Mouse (Mus musculus) c-Kit-positive CD71-positive TER-119-positive erythroid progenitor cells, embryonic 14.5 days (primary cell): Measurements from ENCODE around the gene Tnfaip2.

Experiments used
- DNase-seq: peaks from one replicate; pipeline ENCODE4 v3.0.0-alpha.2; 2013; ENCODE audit warnings: low spot score

Tnfaip2 gene

DNA sequence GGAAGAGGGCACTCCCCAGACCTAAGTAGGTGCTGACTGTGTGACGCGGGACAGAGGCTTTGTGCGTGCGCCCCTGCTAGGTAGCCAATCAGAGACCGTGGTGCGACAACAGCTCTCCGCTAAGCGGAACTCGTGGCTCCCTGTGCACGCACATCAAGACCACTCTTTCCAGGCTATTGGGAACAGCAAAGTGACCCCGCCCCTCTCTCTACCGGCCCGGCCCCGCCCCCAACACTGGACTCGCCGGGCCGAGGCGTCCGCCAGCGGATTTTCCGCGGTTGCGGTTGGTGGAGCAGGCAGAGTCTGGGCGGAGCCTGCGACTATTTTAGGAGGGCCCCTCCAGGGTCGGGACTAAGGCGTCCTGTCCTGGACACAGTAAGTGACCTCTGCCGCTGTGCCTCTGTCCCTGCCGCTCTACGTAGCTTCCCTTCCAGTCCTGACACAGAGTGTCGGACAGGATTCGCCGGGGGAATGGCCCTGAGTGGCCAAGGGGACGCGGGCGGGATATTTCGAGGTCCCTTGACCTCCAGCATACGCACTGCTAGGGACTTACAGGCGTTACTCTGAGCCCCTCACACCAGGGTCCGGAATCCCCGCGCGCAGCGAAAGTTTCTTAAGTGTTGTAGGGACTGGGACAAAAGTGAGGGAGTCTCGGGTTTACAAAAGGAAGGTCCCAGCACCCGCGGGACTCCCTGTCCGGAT, at the start of gene Tnfaip2:
Tnfaip2 (plus strand) TSS at position 161 of the 702 bp plus-strand sequence.
- peak; percentile 81 for DNase-seq

DNA sequence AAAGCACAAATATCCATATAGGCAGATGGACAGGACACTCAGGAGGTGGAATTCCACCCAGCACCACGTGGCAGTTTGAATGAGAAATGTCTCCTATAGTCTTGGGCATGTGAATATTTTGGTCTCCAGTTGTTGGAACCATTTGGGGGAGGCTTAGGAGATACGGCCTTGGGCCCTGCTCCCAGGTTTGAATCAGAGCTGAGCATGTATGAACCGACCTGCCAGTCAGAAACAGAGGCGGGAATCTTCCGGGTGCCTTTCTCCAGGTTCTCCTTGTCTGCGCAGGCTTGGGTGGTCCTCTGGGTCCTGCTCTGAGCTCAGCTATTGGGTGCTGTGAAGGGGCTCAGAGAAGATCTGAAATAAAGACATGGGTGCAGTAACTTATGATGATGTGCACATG, 48.3 kb upstream of the Tnfaip2 start:
- DNase-seq, result no peak

DNA sequence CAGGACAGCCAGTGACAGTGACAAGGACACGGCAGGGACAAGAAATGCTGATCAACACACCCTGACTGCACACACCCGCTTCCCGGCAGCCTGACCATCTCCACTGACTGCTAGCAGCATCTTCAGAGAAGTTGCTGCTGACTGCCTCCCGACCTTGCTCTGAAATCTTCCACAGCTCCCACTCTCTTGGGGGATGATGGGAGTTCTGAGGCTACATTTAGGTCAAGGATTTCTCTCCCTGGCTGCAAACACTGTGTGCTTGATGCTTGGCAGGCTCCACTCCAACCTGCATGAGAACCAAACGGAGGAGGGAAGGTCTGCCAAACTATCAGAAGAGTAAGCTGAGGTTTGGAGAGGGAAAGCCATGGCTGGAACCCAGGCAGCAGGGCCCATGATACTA, 45.3 kb upstream of the Tnfaip2 start:
- DNase-seq, result no peak

DNA sequence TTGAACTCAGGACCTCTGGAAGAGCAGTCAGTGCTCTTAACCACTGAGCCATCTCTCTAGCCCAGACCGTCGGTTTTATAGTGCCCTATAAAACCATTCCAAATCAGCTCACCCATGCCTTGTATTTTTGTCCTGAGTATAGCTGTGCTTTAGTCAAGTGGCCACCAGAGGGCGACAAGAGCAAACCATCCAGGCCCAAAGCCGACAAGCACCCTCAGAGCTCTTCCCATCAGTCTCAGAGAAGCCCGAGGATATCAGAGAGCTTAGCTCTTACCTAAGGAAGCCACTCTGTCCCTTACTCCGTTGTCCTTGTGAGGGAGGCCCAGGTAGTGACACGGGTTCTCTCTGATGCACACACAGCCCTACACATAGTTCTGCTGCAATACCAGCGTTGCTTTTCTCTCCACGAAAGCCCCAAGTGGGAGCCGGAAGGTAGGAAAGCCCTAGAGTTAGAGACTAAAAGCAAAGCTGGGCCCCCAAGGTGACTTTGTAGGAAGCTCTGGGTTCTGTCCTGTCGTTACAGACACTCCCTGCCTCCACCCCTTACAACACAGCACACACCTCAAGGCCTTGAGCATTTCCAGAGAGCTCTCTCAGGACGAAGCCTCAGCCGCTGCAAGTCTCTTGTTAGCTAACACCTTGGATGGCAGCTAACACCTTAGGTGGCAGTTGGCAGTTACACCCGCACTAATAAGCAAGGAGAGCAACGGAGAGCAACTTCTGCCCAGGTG, 40.6 kb upstream of the Tnfaip2 start:
- DNase-seq, result peak; percentile 68

DNA sequence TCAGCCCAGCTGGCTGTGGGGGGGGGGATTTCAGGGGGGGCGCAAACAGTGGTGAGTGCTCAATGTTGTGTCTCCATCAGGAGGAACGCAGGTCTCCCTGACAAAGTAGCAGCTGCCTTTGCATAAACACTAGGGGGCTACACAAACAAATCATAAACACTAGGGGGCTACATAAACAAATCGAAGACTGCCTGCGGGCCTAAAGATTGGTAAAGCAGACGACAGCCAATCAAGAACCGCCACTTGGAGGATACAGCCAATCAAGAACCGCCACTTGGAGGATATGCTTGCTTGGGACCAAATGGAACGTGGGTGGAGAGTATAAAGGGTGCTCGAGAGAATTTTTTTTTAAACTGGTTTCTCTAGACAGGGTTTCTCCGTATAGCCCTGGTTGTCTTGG, 37.4 kb upstream of the Tnfaip2 start:
- no peak for DNase-seq

DNA sequence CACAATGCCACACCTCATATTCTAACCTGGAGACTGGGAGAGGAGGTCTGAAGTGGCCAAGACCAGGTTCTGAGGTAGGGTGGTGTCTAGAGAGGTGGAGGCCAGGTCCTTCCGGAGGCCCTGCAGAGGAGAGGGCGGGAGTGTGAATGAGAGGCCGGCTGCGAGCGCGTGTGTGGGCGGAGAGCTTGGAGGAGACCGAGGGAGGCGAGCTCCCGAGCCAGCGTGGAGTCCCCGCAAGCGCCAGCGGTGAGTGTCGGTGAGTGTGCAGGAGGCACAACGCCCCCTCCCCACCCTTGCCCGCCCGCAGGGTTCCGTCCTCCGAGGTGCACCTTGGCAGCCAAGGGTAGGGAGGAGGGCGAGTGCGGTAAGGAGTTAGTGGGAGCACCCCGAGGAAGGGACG, 35.6 kb upstream of the Tnfaip2 start, which contains the start of gene Lbhd2:
Lbhd2 (plus strand) TSS at position 188 of the 400 bp plus-strand sequence.
- DNase-seq, result no peak

DNA sequence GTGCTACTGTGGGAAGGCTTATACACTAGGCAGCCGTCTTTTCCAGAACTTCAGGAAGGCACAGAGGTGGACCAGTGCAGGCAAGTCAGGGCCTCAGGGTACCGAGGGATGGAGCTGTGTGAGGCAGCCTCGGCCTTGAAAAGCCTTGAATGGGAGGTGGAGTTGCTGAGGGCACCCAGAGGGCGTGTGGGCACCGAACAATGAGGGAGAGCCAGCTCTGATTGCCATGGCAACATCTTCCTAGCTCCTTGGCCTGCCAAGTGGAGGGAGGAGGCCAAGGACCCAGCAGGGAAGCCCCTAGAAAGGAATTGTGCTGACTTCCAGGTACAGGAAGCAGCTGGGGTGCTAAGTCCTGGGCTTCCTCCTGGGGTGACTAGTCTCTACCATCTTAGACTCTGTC, 32.7 kb upstream of the Tnfaip2 start:
- DNase-seq, result no peak

DNA sequence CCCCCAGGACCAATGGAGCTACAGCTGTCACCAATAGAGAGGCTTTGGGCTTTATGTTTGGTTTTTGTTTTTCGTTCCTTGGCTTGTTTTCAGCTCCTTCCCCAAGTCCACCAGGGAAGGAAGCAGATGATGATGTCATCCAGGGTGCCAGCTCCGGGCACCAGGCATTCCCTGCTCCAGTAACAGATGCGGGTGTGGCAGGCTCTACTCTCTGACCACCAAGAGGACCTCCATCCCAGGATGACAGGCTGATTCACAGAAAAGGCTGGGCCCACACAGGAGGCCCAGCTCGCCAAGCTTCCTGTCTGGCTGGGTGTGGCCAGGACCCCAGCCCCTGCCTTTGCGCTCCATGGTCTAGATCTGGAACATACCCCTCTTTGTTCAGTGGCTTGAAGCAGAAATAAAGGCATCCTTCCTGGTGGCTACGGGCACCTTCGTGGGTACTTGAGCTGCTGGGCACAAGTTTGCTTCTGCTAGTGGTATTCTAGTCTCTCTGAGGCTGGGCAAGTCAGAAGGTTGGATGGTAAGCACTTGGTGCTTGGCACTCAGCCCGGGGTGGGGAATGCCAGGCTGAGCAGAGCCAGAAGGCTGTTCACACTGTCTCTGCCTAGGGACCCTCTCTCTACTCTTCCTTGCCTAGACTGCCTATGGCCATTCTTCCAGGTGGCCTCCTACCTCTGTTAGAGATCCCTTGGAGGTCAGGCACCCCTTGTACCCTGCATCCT, 30.5 kb upstream of the Tnfaip2 start:
- DNase-seq, result no peak

DNA sequence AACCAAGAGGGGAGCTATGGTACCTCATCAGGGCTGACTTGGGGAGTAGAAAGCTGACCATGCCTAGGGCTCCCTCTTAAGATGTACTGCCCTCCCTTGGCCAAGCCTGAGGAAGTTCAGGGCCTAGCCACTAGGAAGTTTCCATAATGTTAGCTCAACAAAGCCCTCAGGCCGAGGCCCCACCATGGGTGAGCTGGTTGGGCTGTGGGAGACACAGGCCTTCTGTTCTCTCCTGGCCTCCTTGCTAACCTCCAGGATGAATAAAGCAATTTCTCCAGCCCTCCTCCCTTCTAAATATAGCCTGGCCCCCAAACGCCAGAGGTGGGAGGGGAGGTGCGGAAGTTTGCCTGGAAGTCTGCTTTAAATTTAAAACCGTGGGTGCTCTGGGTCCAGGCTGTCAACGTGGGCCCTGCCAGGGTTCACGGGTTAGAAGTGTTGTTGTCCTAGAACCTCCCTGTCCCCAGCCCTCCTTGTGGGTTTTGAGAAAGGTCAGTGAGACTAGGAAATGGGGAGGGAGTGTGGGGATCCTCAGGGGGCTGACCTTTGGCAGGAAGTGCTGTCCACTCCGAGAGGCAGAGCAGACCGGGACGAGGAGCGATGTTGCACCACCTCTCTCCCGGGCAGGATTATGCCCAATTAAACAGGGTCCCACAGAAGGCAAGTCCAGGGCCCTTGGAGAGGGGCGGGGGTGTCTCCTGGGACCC, 29.5 kb upstream of the Tnfaip2 start:
- DNase-seq, result no peak

DNA sequence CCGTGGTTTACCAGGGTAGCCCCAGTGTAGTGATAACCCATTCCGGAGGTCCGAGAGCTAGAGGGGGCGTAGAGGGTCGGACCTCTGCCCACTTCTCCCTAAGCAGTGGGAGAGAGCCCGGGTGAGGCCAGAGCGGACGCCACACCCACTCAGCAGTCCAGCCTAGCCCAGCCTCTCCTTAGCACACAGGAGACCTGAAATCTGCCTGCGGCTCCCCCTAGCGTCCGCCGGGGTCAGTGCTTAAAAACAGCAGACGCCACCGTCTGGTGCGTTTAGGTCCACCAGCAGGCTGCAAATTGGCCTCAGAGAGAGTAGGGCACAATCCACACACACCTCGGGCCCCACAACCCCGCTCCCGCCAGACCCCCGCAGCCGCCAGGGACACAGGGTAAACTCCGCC, 29.0 kb upstream of the Tnfaip2 start:
- DNase-seq, result peak; percentile 72

DNA sequence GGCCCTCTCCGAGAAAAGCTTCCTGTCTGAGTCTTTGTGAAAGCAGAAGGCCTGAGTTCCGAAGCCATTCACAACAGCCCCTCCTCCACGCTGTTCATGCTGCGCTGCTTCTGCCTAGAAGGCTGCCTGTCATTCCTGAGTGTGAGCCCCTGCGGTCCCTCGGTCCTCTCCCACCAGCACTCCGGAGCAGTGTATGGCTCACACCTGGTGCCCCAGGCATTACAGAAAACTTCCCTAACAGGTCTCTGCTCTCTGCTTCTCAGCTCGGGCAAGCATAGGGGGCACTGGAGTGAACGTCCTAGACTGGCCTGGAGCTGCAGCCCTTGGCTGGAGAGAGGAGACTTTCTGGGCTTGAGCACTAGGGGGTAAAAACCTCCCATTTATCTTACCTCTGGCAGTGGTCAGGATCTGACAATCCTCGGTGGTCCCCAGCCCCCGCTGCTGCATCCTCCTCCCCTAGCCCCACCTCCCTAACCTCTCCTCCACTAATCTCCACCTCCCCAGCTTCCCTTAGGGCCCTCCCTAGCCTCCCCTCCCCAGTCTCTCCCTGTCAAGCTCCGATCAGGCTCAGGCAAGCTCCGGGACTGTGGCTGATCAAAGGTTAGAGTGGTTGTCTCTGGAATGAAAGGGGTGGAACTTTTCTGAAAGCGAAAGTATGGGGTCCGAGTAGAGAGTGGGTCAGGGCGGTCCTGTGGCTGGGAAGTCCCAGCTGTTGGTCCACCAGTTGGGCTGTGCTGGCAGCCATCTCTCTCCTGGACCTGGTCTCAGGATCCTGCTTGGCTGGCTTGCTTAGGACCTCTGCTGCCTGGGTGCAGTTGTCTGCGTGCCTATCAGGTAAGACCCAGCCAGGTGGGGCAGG, 25.1 kb upstream of the Tnfaip2 start, which contains the start of gene Exoc3l4:
Exoc3l4 (plus strand) TSS at position 97 of the 859 bp plus-strand sequence.
- no peak for DNase-seq

DNA sequence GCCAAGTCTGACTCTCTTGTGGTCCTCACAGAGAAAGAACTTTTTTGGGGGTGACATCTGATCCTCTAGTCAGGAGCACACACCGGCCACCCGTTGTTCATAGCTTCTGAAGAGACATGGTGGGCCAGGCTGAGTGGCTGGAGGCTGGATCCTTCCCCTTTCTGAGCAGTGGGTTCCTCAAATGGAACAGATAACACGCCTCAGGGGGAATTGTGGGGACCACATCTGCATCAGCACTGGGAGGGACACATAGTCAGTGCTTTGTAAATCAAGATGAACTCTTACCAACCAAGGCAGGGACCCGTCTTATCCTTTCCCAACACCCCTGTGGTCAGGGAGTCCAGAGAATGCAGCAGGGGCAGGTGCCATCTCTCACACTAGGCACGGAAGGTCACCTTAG, 22.4 kb upstream of the Tnfaip2 start:
- no peak for DNase-seq

DNA sequence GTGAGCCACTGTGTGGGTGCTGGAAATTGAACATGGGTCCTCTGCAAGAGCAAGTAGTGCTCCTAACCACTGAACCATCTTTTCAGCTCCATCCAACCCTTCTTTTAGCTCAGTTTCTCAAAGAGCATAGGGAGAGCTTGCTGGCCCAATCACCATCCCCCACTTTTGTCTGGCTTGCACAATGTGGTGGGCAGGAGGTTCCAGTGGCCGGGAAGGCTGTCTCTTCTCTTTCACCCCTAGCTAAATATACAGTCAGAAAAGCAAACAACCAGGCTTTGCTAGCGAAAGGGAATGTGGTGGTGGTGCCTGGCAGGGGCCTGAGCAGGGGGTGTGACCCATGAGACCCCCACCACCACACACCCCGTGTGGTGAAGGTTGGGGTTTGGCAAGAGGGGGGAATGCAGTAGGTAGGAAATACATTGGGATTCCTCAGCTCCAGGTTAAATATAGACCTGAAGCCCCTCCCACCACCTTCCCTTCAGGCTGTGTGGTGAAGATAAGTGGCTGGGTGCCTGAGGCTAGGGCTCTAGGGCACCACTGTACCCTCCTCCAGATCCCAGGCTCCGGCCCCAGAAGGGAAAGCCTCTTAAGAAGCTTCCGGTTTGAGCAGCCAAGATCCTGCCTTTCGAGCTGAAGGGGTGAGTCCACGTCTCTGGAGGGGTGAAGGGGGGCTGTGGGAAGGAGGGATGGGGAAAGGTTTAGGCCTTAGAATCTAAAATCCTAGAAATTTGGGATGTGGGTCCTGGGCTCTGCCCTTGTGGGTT, 21.1 kb upstream of the Tnfaip2 start:
- no peak for DNase-seq

DNA sequence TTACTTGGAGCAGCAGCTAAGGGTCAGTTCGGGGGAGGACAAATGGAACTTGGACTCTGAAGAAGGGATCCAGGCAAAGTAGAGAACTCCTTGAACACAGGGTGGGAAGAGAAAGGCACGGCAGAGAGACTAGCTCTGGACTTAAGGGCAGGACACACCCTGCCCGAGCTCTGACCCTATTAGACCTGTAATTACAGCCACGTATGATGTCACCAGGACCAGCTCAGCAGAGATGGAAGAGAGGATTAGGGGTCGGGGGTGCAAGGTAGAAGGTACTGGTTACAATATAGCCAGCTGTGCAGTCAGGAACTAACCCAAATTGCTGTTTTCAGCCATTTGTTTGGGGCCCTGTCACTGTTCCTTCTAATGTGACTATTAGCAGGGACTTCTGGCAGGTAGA, 19.4 kb upstream of the Tnfaip2 start:
- DNase-seq, result no peak

DNA sequence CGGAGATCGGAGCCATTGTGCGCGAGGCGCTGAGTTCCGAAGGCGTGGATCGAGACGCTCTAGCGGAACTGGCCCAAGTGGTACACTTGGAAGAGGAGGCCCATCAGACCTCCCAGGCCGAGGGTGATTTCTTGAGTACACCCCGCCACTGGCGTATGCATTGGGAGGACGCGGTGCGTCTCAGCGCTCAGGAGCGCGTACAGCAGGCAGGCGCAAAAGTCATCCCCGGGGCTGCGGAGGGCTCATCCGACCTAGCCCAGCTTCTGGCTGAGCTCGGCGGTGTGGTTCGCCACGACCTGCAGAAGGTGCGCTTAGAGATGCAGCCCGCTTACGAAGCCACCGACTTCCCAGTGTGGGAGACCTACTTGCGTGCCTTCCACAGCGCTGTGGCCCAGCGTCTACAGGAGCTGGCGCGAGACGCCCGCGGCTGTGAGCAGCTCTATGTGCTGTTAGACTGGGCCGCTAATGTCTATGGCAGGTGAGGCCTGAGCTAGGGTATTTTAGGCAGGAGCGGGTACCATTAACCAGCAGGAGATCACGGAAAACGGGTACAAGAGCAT, 18.6 kb upstream of the Tnfaip2 start:
- DNase-seq, result no peak

DNA sequence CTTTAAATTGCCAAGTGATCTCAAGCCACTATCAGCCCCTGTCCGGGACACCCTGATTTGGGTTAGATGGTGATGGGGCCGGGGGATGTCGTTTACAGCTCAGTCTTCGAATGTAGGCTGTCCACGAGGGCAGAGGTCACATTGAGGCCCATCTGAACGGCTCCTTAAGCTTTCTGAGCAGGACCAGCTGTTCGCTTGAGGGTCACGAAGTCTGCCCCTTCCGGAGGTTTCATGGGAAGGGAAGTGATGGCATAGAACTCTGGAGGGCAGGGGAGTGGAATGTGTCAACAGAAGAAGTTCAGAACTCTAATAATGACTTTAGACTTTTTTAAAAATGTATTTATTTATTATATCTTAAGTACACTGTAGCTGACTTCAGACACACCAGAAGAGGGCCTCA, 17.7 kb upstream of the Tnfaip2 start:
- DNase-seq, result no peak

DNA sequence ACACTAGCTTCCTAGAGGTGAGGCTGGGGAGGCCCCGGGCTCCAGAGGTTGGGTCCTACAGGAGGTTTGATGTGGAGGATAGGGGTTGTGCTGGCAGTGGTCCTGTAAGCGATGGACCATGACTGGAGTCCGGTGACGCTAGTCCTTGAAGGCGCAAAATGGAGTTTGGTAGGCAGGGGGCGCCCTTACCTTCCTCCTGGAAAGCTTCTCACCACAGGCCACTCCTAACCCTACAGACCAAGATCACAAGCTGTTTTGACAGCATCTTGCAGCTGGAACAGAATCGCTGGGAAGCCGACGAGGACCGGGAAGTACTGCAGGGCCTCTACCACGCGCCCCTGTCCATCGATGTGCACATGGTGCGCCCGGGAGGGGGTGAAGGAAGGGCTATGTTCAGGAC, 17.0 kb upstream of the Tnfaip2 start:
- peak; percentile 72 for DNase-seq

DNA sequence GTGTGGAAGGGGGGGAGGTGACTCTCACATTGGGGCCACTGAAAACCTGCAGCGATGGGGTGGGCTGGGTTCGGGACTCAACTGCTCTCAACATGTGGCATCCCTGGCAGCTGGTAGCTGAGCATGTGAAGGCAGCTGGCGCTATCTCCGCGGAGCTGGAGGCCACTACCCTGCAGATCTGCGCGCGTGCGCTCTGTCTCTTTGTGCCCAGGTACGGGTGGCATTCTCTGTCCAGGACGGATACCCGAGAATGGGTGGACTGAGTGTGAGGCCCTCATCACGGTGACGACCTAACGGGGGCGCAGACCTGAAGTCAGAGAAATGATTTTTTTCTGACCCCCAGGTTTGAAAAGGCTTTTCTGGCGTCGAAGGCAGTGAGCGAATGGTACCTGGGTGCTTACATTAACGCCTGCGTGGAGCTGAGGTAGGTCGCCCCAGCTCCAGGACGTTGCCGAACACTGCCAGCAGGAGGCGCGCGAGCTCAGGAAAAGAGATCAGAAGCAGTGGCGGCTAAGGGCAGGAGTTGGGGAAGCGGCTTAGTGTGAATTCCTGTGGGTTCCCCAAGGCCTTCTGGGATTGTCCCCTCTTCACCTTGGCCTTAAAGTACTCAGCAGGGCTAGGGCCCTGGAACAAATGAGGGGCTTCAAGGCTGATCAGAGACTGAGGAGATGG, 16.3 kb upstream of the Tnfaip2 start:
- peak; percentile 82 for DNase-seq

DNA sequence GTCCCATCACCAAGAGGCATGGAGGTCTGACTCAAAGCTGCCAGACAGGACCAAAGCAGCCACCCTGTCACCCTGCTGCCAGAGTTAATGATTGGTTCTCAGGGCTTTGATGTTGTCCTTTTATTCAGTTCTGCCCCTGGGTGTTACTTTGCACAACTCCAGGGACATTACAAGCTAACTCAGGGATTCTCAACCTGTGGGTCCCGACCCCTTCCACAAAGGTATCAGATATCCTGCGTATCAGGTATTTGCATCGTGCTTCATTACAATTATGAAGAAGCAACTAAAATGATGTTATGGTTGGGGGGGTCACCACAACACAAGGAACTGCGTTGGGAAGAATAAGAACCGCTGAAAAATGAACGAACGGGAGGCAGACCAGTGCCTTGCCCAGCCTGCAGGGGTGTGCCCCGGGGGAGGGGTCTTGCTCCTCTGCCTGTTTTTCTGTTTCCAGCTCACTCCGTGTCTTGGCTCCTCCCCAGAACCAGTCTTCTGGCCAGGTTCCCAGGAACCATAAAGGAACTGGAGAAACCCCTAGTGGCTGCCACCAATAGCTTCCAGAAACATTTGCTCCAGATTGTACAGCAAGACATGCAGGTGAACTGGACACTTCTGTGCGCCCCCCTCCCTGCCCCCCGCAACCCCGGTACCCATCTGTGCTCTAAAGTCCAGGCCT, 14.7 kb upstream of the Tnfaip2 start:
- no peak for DNase-seq
